Mouse (Mus musculus): ENCODE results near the gene Rab26. TPM values are rescaled to one million over a fixed set of nuclear protein-coding genes. Genes with fewer than 3 reads are reported as not detected.

Rab26 gene
- polyA plus RNA-seq, 1 experiment, result 0.09 TPM

- TF ChIP-seq GATA1 (IDR thresholded peaks at IDR 0.05; ENCODE audit: low read length) (no peak), TAL1 (IDR thresholded peaks at IDR 0.05; ENCODE audit: low read length) (no peak)
- Histone ChIP-seq H3K4me3 (replicated peaks) (no peak overlapping the region), H3K4me1 (ENCODE audit: control insufficient read depth) (peaks cover 18% of the 10 kb centered on the region), H3K9me3 (ENCODE audit: control insufficient read depth, low read length) (no peaks in the 10 kb centered on the region), H3K36me3 (ENCODE audit: control insufficient read depth) (peaks cover 34% of the 10 kb centered on the region), H3K27me3 (ENCODE audit: control insufficient read depth) (no peaks in the 10 kb centered on the region)
These were observed 30.4 kb upstream of the Rab26 start for GRCm38 (mm10) chr17:24564422-24564821.

DNA sequence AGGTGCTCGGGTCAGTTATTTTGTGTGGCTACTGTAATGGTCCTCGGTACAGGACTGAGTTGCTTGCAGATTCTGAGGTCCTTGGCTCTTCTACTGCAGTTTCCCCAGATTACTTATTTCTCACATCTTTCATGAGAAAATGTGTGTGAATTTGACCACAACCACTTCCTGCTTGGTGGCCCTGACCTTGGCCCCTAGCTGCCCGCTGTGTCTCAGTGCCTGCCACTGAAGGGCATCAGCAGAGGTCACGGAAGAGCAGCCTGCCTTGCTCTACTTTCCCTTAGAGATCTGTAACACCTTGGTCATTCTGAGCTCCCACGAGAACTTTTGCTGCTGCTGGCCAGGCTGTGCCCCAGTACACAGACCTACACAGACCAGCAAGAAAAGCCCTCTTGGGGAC, 29.6 kb upstream of the Rab26 start:
- H3K9me3 ChIP-seq (ENCODE audit: control insufficient read depth, low read length), result no peaks in the 10 kb centered on the region
- TF ChIP-seq TAL1 (IDR thresholded peaks at IDR 0.05; ENCODE audit: low read length) (no peak), GATA1 (IDR thresholded peaks at IDR 0.05; ENCODE audit: low read length) (no peak)
- H3K4me3 ChIP-seq (replicated peaks), result no peak overlapping the region
- peaks cover 18% of the 10 kb centered on the region for H3K4me1 ChIP-seq (ENCODE audit: control insufficient read depth)
- H3K36me3 ChIP-seq (ENCODE audit: control insufficient read depth), result peaks cover 26% of the 10 kb centered on the region
- H3K27me3 ChIP-seq (ENCODE audit: control insufficient read depth), result no peaks in the 10 kb centered on the region

DNA sequence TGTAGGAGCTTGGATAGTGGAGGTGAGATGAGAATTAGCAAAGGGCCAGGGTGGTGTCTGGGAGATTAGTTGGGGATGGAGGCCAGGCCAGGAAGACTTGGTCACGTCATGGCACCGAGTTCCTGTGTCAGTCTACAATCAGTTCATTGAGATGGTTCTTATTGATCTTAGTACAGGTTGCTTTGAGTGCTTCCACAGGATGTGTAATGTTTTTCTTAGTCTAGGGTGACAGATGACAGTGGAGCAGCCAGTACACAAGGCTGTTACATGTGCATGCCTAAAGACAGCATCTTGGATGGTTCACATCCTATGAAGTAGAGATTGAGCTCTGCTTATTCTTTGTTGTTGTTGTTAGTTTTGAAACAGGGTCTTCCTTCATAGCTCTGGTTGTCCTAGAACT, 27.6 kb upstream of the Rab26 start:
- TF ChIP-seq GATA1 (IDR thresholded peaks at IDR 0.05; ENCODE audit: low read length) (no peak), TAL1 (IDR thresholded peaks at IDR 0.05; ENCODE audit: low read length) (no peak)
- no peaks in the 10 kb centered on the region for H3K27me3 ChIP-seq (ENCODE audit: control insufficient read depth)
- H3K4me3 ChIP-seq (replicated peaks), result no peak overlapping the region
- no peaks in the 10 kb centered on the region for H3K9me3 ChIP-seq (ENCODE audit: control insufficient read depth, low read length)
- H3K4me1 ChIP-seq (ENCODE audit: control insufficient read depth), result peaks cover 9% of the 10 kb centered on the region
- H3K36me3 ChIP-seq (ENCODE audit: control insufficient read depth), result peaks cover 17% of the 10 kb centered on the region

DNA sequence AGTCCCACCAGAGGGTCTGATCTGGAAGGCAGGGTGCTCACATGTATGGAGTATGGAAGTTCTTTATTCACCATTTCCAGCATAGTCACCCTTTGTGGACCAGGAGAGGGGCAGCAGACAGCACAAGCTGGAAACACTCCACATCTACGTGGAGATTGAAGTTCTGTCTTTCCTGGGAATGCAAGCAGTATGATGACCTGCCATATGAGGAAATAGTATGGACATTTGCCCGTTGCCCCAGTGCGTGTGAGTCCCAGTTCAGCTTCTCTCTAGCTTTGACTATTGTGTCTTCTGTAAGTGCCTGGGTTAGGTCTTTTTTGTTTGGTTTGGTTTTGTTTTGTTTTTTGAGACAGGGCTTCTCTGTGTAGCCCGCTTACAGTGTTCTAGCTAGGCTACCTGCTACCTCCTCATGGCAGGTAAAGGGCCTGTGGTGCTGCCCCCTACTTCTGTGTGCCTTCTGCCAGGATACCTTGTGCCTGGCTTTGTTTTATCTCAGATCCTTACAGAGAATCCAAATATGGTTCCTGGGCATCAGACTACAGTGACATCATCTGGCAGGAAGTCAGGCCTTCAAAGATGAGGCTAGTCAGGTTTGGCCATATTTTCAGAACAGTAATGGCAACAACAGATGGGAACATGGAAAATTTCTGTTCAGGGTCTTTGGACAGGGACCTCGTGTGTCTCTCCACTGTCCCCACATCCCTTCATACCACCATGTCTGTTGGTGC, 26.5 kb upstream of the Rab26 start:
- no peaks in the 10 kb centered on the region; the same call in 1 of the 2 replicates for H3K4me1 ChIP-seq (ENCODE audit: control insufficient read depth)
- peaks cover 9% of the 10 kb centered on the region for H3K36me3 ChIP-seq (ENCODE audit: control insufficient read depth)
- H3K4me3 ChIP-seq (replicated peaks), result no peak overlapping the region
- no peaks in the 10 kb centered on the region for H3K27me3 ChIP-seq (ENCODE audit: control insufficient read depth)
- H3K9me3 ChIP-seq (ENCODE audit: control insufficient read depth, low read length), result no peaks in the 10 kb centered on the region
- TF ChIP-seq TAL1 (IDR thresholded peaks at IDR 0.05; ENCODE audit: low read length) (no peak), GATA1 (IDR thresholded peaks at IDR 0.05; ENCODE audit: low read length) (no peak)

DNA sequence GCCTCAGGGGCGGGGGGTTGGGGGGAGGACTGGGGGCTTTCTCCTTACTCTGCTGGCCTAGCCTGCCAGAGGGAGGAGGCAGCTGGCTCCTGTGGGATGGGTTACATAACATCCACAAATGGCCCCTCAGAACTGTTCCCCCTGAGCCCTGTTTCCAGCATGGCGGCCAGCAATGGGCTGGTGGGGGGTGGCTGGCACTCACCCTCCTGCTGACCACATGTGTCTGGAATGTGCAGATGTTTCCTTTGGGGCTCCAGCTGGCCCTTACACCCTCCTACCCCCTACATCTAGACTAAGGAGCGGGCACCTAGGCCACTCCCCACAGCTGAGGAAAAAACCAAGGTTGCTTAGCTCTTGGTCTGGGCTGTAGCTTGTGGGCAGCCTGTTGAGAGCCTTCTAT, 25.1 kb upstream of the Rab26 start:
- no peaks in the 10 kb centered on the region for H3K36me3 ChIP-seq (ENCODE audit: control insufficient read depth)
- no peaks in the 10 kb centered on the region; the same call in none of the 2 replicates for H3K4me1 ChIP-seq (ENCODE audit: control insufficient read depth)
- no peak overlapping the region for H3K4me3 ChIP-seq (replicated peaks)
- no peak for TF ChIP-seq GATA1 (IDR thresholded peaks at IDR 0.05; ENCODE audit: low read length)
- H3K9me3 ChIP-seq (ENCODE audit: control insufficient read depth, low read length), result no peaks in the 10 kb centered on the region
- H3K27me3 ChIP-seq (ENCODE audit: control insufficient read depth), result no peaks in the 10 kb centered on the region

DNA sequence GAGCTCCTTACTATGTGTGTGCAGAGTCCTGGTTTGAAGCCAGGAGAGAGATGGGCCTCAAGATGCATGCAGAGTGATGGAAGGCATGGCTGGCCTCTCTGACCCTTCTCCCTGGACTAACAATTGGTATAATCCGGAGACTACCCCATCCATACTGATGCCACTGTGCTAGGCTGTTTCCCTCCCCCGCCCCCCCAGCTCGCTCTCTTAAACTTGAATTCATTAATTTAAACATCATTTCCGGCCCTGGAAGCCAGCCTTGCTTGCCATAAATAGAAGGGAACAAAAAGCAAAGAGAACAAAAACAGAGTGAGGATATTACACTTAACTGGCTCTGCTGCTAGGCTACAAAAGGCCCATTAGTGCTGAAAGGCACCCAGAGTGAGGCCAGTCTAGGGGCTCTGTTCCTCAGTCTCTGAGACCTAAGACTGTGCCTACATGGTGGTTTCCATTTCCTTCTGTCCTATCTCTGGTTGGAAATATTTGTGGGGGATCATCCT, 24.6 kb upstream of the Rab26 start:
- Histone ChIP-seq H3K4me1 (ENCODE audit: control insufficient read depth) (no peaks in the 10 kb centered on the region; the same call in none of the 2 replicates), H3K4me3 (replicated peaks) (no peak overlapping the region), H3K27me3 (ENCODE audit: control insufficient read depth) (no peaks in the 10 kb centered on the region), H3K9me3 (ENCODE audit: control insufficient read depth, low read length) (no peaks in the 10 kb centered on the region), H3K36me3 (ENCODE audit: control insufficient read depth) (no peaks in the 10 kb centered on the region)
- TF ChIP-seq GATA1 (IDR thresholded peaks at IDR 0.05; ENCODE audit: low read length), result no peak
- TF ChIP-seq TAL1 (IDR thresholded peaks at IDR 0.05; ENCODE audit: low read length), result no peak

GRCm38 (mm10) chr17:24557091-24557490, 23.1 kb upstream of the Rab26 start:
- Histone ChIP-seq H3K36me3 (ENCODE audit: control insufficient read depth) (no peaks in the 10 kb centered on the region), H3K4me3 (replicated peaks) (no peak overlapping the region), H3K9me3 (ENCODE audit: control insufficient read depth, low read length) (no peaks in the 10 kb centered on the region), H3K4me1 (ENCODE audit: control insufficient read depth) (no peaks in the 10 kb centered on the region; the same call in none of the 2 replicates), H3K27me3 (ENCODE audit: control insufficient read depth) (no peaks in the 10 kb centered on the region)
- no peak for TF ChIP-seq TAL1 (IDR thresholded peaks at IDR 0.05; ENCODE audit: low read length)
- TF ChIP-seq GATA1 (IDR thresholded peaks at IDR 0.05; ENCODE audit: low read length), result no peak

DNA sequence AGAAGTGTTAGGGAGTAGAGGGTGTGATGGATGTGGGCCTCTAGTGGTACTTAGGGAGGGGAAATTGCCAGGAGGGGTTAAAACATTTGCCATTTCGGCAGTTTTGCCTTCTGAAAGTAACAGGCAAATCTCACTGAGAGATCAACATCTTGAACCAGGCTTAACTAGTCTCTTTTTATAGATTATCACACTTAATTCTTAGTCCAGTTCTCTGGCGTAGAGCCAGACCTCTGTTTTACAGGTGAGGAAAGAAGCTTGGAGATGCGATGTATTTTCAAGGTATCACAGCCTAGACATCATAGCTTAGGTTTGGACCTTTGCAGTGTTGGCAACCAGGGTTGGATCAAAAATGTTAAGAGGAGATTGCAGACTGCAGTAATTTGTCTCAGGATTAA, 17.0 kb upstream of the Rab26 start:
- H3K4me3 ChIP-seq (replicated peaks), result peak overlapping the region; percentile 85
- peaks cover 38% of the 10 kb centered on the region for H3K4me1 ChIP-seq (ENCODE audit: control insufficient read depth)
- H3K9me3 ChIP-seq (ENCODE audit: control insufficient read depth, low read length), result no peaks in the 10 kb centered on the region
- 0 out of 2 replicates have a peak, but pooled peaks cover 2% of the 10 kb centered on the region for H3K27me3 ChIP-seq (ENCODE audit: control insufficient read depth)
- no peak for TF ChIP-seq TAL1 (IDR thresholded peaks at IDR 0.05; ENCODE audit: low read length)
- no peak for TF ChIP-seq GATA1 (IDR thresholded peaks at IDR 0.05; ENCODE audit: low read length)
- H3K36me3 ChIP-seq (ENCODE audit: control insufficient read depth), result no peaks in the 10 kb centered on the region

DNA sequence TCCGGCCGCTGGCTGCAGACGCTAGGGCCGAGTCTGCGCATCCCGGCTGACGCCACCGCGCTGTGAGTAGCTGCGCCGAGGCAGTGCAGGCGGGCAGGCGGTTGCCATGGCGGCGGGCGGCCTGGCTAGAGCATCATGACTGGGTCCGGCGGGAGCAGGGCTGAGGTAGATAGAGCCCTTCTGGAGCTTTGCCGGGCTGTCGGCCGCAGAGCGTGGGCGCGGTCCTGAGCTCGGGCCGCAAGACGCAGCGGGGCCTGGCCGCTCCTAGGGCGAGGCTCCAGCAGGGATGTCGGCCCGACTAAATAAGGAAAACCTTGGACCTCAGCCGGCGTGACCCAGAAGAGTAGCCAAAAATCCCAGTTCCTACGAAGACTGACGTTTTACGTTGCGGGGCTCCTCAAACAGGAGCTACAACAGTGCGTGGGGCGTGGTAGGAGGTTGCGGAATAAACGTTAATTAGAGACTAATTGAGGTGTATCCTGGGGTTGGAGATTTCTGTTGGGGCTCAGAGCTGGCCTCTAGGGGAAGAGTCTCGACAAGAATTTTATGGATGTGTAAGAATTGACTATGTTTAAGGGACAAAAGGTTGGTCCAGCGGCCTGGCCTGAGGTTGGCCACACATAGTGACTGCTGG, 16.5 kb upstream of the Rab26 start:
- Histone ChIP-seq H3K9me3 (ENCODE audit: control insufficient read depth, low read length) (no peaks in the 10 kb centered on the region), H3K4me1 (ENCODE audit: control insufficient read depth) (peaks cover 38% of the 10 kb centered on the region), H3K27me3 (ENCODE audit: control insufficient read depth) (0 out of 2 replicates have a peak, but pooled peaks cover 2% of the 10 kb centered on the region), H3K4me3 (replicated peaks) (peak overlapping the region; percentile 85), H3K36me3 (ENCODE audit: control insufficient read depth) (no peaks in the 10 kb centered on the region)
- TF ChIP-seq GATA1 (IDR thresholded peaks at IDR 0.05; ENCODE audit: low read length) (no peak), TAL1 (IDR thresholded peaks at IDR 0.05; ENCODE audit: low read length) (no peak)
